Mouse (Mus musculus) CD8-positive naive resting alpha-beta T cell, adult 2 months (primary cell): ENCODE results near the gene Stab2.
A peak's percentile ranks its signal among the peaks of the same experiment; 100 is the strongest.

Experiments used
- DNase-seq, 2 experiments: peaks; one replicate each; pipeline ENCODE4 v3.0.0; 2022; ENCODE audit warnings: low read depth in 2 of 2, low spot score in 2 of 2

The Stab2 gene

GRCm38 (mm10) chr10:87007385-87008214 is at the start of gene Stab2:
TSS of gene Stab2 (minus strand) at chr10:87008025.
- DNase-seq = no peak

DNA sequence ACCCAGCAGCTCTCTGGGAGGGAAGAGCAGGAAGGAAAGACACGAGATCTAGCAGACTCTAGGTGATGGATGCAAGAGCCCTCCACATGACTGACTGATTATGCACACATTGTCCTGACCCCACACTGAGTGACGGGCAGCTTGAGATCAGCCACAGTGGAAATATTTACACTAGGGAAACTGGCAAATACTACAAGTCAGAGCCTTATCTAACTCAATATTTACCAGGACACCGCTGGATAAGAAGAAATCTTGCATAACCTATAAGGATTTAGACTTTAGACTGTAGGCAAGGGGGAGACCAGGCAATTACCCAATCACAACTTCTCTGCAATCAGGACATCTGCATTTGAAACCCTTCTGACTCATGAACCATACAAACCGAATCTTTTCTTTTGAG is 43.9 kb upstream of the Stab2 start:
- no peak for DNase-seq

DNA sequence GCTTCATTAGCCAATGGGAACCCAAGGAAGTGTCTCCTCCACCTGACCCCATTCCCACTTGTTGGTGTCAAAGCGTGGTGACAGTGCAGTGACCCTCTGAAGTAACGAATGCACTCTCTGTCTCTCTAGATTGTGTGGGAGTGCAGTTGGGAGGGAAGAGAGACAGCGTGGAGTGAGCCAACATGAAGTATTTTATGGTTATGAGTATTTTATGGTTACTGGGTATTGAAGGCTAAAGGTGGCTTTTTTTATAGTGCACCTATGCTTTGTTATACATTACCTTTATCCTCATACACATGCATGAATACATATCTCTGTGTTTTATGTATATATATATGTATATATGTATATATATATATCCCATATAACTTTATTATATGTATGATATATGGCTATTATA is 41.4 kb upstream of the Stab2 start:
- no peak for DNase-seq

GRCm38 (mm10) chr10:87046931-87047468 is 39.2 kb upstream of the Stab2 start:
- no peak for DNase-seq

DNA sequence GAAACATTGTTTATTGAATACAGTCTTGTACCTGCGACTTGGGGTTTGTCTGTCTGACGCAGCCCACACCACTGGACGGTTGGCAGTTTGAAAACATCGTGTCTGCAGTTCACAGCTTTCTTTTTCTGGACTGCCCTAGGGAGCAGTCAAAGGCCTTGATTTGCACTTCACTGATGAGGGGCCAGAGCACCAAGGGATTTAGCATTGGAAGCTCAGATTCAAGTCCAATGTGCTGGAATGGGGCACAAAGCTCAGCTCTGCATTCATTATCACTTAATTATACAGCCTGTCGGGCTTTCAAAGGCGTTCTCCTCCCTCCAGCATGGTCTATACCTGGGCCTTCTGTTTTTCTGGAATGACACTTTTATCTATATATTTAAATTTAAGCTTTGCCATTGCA is 38.6 kb upstream of the Stab2 start:
- no peak for DNase-seq

DNA sequence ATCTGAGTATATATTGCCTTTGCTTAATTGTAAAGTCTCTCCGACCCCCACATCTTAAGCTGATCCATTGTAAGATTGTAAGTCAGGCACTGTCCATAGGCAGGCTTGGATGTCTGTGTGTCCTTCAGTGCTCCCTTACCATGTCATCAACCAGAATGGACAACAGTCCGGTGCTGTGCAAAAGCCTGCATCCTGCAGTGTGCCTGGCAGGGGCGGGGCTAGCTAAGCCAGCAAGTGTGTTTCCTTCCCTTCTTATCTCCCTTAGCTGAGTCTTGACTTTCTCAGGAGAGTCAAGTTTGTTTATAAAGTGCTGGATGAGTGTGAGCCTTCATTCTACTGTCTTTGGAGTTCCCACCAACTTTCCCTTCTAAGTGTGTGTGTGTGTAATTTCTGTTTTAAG is 37.4 kb upstream of the Stab2 start:
- no peak for DNase-seq

GRCm38 (mm10) chr10:87041265-87041664 is 33.4 kb upstream of the Stab2 start:
- DNase-seq = no peak

DNA sequence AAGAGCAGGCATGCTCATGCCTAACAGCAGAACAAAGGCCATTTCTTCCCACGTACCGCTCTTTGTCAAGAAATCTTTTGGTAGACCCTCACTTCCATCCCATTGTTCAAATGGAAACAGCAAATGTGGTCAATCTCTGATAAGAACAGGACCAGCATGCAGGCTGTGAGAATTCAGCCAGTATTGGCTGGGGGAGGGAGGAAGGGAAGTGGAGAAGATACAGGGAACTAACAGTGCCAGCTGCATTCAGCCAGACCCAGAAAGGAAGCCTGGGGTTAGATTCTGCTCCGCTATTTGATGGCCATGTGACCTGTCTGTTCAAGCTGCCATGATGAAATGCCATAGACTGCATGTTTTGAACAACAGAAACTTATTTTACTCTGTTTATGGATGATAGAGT is 32.0 kb upstream of the Stab2 start:
- DNase-seq = no peak

- DNase-seq = no peak
Observed at GRCm38 (mm10) chr10:87039340-87039739, 31.5 kb upstream of the Stab2 start.

DNA sequence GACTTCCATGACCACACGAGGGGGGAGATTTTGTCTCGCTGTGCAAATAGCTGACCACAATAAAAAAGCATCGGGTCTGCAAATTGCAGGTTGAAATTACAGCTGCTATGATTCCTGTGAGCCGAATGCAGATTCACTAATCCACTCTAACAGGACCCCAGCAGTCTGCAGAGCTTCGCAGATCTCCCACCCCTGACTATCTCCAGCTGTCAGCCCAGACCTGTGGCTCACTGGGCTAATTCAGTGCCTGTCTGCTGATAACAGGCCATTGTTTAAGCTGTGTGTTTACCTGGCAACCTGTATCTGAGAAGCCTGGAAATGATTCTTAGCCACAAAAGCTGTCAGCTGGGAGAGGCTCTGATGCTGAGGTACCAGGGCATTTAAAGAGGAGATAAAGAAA is 29.2 kb upstream of the Stab2 start:
- no peak for DNase-seq

DNA sequence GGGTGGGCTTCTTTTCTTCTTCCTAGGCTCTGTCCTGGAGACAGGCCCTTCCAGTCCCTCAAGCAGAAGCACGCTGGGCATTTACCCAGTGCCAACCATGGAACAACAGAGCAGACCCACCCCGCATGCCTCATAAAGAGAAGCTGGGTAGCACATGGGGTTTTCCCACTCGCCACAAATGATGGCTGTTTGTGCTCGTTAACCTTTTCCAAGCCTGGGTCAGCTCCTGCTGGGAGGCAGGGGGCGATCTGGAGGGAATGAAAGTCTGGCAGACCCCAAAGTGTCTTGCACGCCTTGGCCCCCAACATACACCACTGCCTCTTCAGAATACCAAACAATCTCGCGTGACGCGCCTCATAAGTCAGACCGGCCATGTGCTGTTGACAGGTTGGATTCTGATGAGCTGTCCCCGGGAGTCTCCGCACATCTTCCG is 28.5 kb upstream of the Stab2 start:
- no peak for DNase-seq

- no peak for DNase-seq
Observed at GRCm38 (mm10) chr10:87035866-87036265, 28.0 kb upstream of the Stab2 start.

GRCm38 (mm10) chr10:87032768-87033167 is 24.9 kb upstream of the Stab2 start:
- DNase-seq = no peak

DNA sequence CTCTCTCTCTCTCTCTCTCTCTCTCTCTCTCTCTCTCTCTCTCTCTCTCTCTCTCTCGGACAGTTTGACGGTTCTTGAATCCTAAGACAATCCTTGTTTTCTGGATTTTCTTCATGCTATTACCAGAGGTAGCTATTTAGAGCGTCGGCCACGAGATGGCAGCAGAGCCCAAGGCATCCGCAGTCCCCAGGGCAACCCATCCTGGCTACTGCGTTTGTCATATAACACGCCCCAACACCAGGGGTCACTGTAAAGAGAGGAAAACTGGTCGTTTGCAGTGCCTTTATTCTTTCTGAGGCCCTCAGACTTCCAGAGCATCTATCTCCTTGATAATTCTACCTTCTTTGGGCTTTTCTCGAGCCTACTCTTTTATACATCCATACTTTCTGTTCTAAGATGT is 17.1 kb upstream of the Stab2 start:
- peak; percentile 16 to 43 for DNase-seq

GRCm38 (mm10) chr10:87020711-87021110 is 12.9 kb upstream of the Stab2 start:
- DNase-seq = no peak

DNA sequence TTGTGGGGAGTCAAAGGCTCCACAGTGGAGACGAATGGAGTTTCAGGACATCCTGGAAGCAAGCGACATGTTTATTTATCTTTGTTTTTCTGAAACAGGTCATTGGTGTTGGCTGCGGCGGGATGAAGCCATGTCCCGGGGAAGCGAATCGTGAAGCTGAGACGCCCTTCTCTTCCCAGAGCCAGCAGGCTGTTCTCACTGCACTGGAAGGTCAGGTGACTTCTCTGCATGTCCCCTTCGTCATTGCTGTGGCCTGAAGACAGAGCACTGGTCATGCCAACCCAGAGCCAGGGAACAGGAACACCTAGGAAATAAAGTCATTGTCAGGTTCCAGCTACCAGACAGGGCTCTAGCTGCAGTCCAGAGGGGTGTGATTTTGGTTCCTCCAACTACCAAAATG is 11.1 kb upstream of the Stab2 start:
- no peak for DNase-seq

GRCm38 (mm10) chr10:87016151-87016692 is 8.4 kb upstream of the Stab2 start:
- no peak for DNase-seq

- no peak for DNase-seq
Observed at GRCm38 (mm10) chr10:87015403-87015802, 7.6 kb upstream of the Stab2 start.

DNA sequence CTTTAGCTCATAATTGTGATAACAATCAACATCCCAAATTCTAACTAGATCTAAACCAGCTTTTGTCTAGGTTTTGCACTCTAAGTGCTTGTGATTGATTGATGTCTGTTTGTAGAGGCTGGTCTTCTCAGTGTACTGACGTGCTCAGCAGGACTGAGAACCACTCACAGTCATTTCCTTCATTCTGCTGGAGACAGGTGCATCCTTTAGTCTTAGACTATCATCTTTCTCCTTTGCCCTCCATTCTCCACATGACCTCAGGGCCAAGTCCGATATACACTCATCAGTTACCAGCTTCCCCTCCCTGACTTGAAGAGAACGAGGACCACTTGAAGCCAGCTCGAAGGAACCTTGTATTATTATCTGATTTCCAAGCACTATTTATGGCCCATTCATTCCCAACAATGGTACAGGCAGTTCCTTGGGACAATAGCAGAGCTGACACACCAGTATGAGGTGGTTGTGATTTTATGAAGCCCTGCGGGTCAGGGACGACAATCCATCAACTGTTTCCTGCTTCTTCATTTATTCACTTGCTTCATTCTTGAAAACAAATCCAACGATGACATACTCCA is 6.7 kb upstream of the Stab2 start:
- DNase-seq = no peak

DNA sequence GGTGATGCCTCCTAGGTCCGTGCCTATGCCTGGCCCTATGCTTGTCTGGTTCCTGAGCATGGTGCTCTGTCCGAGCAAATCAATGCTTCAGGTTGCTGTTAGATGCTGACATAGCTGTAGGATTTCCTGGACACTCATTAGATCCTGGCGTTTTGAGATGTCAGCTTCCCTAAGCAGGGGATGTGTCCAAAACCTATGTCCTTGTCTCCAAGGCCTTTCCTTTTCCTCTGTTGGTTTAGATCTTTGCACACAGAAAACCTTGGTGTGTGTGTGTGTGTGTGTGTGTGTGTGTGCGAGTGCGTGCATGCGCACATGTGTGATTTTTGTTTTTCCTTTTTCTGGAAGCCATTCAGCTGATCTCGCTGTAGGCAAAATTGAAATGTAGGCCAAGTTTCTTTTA is 4.3 kb upstream of the Stab2 start:
- DNase-seq = no peak

DNA sequence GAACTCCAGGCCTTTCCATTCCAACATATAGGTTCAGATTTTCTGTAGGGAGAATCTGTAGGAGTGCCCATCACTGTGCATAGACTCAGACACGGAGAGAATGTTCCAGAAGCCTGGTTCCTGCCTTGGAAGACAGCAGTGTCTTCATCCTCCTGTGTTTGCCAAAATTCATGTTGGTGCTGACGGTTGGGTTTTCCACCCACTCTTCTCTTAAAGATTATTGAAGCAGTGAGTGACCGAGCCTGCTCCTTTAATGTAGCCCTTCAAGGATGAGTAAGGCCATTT is 332 bp upstream of the Stab2 start:
- DNase-seq = no peak

GRCm38 (mm10) chr10:86992238-86992976 is 15.4 kb downstream of the Stab2 start:
- no peak for DNase-seq
